Mouse (Mus musculus): Measurements from ENCODE around the gene Lrrc42. TPM values are rescaled to one million over a fixed set of nuclear protein-coding genes. Genes with fewer than 3 reads are reported as not detected.

The Lrrc42 gene
- total and polyA plus RNA-seq, 3 experiments, result 8.6 to 48.9 TPM; not detected in 1

DNA sequence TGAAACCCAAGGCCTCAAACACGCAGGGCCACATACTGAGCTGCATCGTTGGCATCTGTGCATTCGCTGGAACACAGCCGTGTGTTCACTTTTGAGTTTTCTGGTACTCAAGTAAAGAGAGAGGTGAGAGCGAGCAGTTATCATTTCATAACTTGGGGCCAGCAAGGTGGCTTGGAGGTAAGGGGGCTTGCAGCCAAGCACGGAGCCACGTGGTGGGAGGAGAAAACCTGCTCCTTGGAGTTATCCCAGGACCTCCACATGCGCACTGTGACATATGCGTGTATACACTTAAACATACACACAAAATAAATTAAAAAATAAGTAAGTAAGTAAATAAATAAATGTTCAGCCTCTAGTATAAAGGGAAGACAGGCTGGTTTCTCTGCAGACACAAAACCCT, 48.9 kb upstream of the Lrrc42 start:
- no peak overlapping the region for H3K4me3 ChIP-seq (ENCODE audit: control insufficient read depth in 1 of 2, insufficient read depth in 1 of 2, low read depth in 2 of 2, low read length in 2 of 2)
- no peak overlapping the region for H3K27ac ChIP-seq (ENCODE audit: control insufficient read depth, low read depth, low read length)

DNA sequence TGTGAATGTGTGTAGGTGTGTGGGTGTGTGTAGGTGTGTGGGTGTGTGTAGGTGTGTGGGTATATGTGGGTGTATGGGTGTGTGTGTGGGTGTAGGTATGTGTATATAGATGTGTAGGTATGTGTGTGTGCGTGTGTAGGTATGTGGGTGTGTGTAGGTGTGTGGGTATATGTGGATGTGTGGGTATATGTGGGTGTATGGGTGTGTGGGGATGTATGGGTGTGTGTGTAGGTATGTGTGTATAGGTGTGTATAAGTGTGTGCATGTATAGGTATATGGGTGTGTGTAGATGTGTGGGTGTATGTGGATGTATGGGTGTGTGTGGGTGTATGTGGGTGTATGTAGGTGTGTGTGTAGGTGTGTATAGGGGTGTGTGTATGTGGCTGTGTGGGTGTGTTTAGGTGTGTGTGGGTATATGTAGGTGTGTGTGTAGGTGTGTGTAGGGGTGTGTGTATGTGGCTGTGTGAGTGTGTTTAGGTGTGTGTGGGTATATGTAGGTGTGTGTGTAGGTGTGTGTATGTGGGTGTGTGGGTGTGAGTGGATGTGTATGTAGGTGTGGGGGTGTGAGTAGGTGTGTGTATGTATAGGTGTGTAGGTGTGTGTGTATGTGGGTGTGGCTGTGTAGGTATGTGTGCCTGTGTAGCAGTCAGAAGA, 47.7 kb upstream of the Lrrc42 start:
- Histone ChIP-seq H3K27me3 (ENCODE audit: control insufficient read depth in 1 of 2, insufficient read depth in 2 of 2, low read length in 2 of 2) (0 out of 4 replicates have a peak, but pooled peaks cover 0 to 2% of the 10 kb centered on the region in 2 experiments), H3K9me3 (replicated peaks; ENCODE audit: insufficient read depth, low read length) (no peaks in the 10 kb centered on the region), H3K4me3 (ENCODE audit: control insufficient read depth in 1 of 2, insufficient read depth in 1 of 2, low read depth in 2 of 2, low read length in 2 of 2) (no peak overlapping the region), H3K79me2 (ENCODE audit: control insufficient read depth, insufficient read depth, low read length, poor library complexity) (no peaks in the 10 kb centered on the region), H3K36me3 (ENCODE audit: control insufficient read depth in 1 of 2, insufficient read depth in 2 of 2, low read length in 2 of 2) (no peaks in the 10 kb centered on the region), H3K4me1 (ENCODE audit: control insufficient read depth in 1 of 2, insufficient read depth in 2 of 2, low read length in 2 of 2) (no peaks in the 10 kb centered on the region; a peak in 1 of 4 replicates), H3K9ac (ENCODE audit: control insufficient read depth, low read depth, low read length, poor library complexity, severe bottlenecking) (no peak overlapping the region), H3K27ac (ENCODE audit: control insufficient read depth, low read depth, low read length) (no peak overlapping the region)
- no peak for TF ChIP-seq JUND (IDR thresholded peaks at IDR 0.05; ENCODE audit: low read depth, low read length)
- no peak for TF ChIP-seq NELFE (IDR thresholded peaks at IDR 0.05; ENCODE audit: low read depth, low read length)
- no peak for TF ChIP-seq GABPA (IDR thresholded peaks at IDR 0.05; ENCODE audit: low read depth, low read length)
- TF ChIP-seq USF1 (IDR thresholded peaks at IDR 0.05; ENCODE audit: low read depth, low read length), result no peak
- TF ChIP-seq ZC3H11A (IDR thresholded peaks at IDR 0.05; ENCODE audit: low read depth, low read length), result no peak
- no peak for TF ChIP-seq RCOR1 (IDR thresholded peaks at IDR 0.05; ENCODE audit: low read depth, low read length)
- no peak for TF ChIP-seq CHD2 (IDR thresholded peaks at IDR 0.05; ENCODE audit: low read length)
- TF ChIP-seq HCFC1 (IDR thresholded peaks at IDR 0.05; ENCODE audit: low read depth, low read length), result no peak
- TF ChIP-seq SMC3 (IDR thresholded peaks at IDR 0.05; ENCODE audit: low read depth, low read length), result no peak
- no peak for TF ChIP-seq ZNF384 (IDR thresholded peaks at IDR 0.05; ENCODE audit: low read depth, low read length)
- no peak for DNase-seq (ENCODE audit: low read depth, low spot score)

More for the DNA sequence above, 48.9 kb upstream of the Lrrc42 start:
- TF ChIP-seq POLR2A (IDR thresholded peaks at IDR 0.05; ENCODE audit: control insufficient read depth in 1 of 2, insufficient read depth in 1 of 2, low read depth in 1 of 2, low read length in 2 of 2, poor library complexity in 1 of 2), result no peak
- no peak for TF ChIP-seq POLR2AphosphoS2 (IDR thresholded peaks at IDR 0.05; ENCODE audit: low read length)
- no peak for TF ChIP-seq ELF1 (IDR thresholded peaks at IDR 0.05; ENCODE audit: low read depth, low read length)
- no peak for TF ChIP-seq ETS1 (IDR thresholded peaks at IDR 0.05; ENCODE audit: low read depth, low read length)
- no peak for TF ChIP-seq CHD1 (IDR thresholded peaks at IDR 0.05; ENCODE audit: low read depth, low read length)
- no peak for TF ChIP-seq SMC3 (IDR thresholded peaks at IDR 0.05; ENCODE audit: low read depth, low read length)
- no peak for TF ChIP-seq MXI1 (IDR thresholded peaks at IDR 0.05; ENCODE audit: low read depth, low read length)
- no peak for TF ChIP-seq ZMIZ1 (IDR thresholded peaks at IDR 0.05; ENCODE audit: low read depth, low read length)
- no peak for TF ChIP-seq MEF2A (IDR thresholded peaks at IDR 0.05; ENCODE audit: extremely low read depth, insufficient replicate concordance, low read depth, low read length, poor library complexity, severe bottlenecking)
- TF ChIP-seq RAD21 (IDR thresholded peaks at IDR 0.05; ENCODE audit: low read depth, low read length), result no peak
- TF ChIP-seq ZKSCAN1 (IDR thresholded peaks at IDR 0.05; ENCODE audit: low read depth, low read length), result no peak
- TF ChIP-seq POLR2AphosphoS5 (IDR thresholded peaks at IDR 0.05; ENCODE audit: borderline replicate concordance, low read depth, low read length), result no peak
- no peak for TF ChIP-seq MAZ (IDR thresholded peaks at IDR 0.05; ENCODE audit: low read depth, low read length)
- TF ChIP-seq MAX (IDR thresholded peaks at IDR 0.05; ENCODE audit: low read length), result no peak
- TF ChIP-seq TCF12 (IDR thresholded peaks at IDR 0.05; ENCODE audit: low read depth, low read length), result no peak
- TF ChIP-seq E2F4 (IDR thresholded peaks at IDR 0.05; ENCODE audit: borderline replicate concordance, low read depth, low read length), result no peak
- Histone ChIP-seq H3K9me3 (replicated peaks; ENCODE audit: insufficient read depth, low read length) (no peaks in the 10 kb centered on the region), H3K79me2 (ENCODE audit: control insufficient read depth, insufficient read depth, low read length, poor library complexity) (no peaks in the 10 kb centered on the region), H3K27me3 (ENCODE audit: control insufficient read depth in 1 of 2, insufficient read depth in 2 of 2, low read length in 2 of 2) (peaks cover 5 to 9% of the 10 kb centered on the region in 2 experiments; a peak in 2 of 4 replicates), H3K9ac (ENCODE audit: control insufficient read depth, low read depth, low read length, poor library complexity, severe bottlenecking) (no peak overlapping the region), H3K36me3 (ENCODE audit: control insufficient read depth in 1 of 2, insufficient read depth in 2 of 2, low read length in 2 of 2) (no peaks in the 10 kb centered on the region), H3K4me1 (ENCODE audit: control insufficient read depth in 1 of 2, insufficient read depth in 2 of 2, low read length in 2 of 2) (no peaks in the 10 kb centered on the region; a peak in 1 of 4 replicates)
- DNase-seq (ENCODE audit: low read depth, low spot score), result no peak

Measured in MEL (cell line).